Mouse (Mus musculus) midbrain, postnatal 0 days (tissue): ENCODE data around the gene Ucn. TPM values are rescaled to one million over a fixed set of nuclear protein-coding genes. Genes with fewer than 3 reads are reported as not detected.

Experiments used
- ATAC-seq: fragments of 200-750 bp; cut with Nextera tagmentation; 2 replicates; pipeline ENCODE4 v1.8.0; 2017; ENCODE audit warnings: moderate number of reproducible peaks, mild to moderate bottlenecking, moderate TSS enrichment, moderate library complexity; ENCODE audit not compliant: low FRiP score
- DNase-seq: peaks from one replicate; pipeline ENCODE4 v3.0.0-alpha.2; 2015; ENCODE audit warnings: low spot score
- H3K27ac ChIP-seq: fragments of 300-500 bp; sonication (generic); 2 replicates; pipeline ENCODE4 v1.5.1; 2014; ENCODE audit warnings: low read depth, mild to moderate bottlenecking, low read length, mixed read lengths
- H3K27me3 ChIP-seq: fragments of 300-500 bp; sonication (generic); 2 replicates; pipeline ENCODE4 v1.6.1; 2014; ENCODE audit warnings: low read length, control low read depth, mixed read lengths; ENCODE audit not compliant: insufficient read depth
- H3K36me3 ChIP-seq: fragments of 300-500 bp; sonication (generic); 2 replicates; pipeline ENCODE4 v1.6.1; 2014; ENCODE audit warnings: low read length, control low read depth, mixed read lengths; ENCODE audit not compliant: insufficient read depth
- H3K4me1 ChIP-seq: fragments of 300-500 bp; sonication (generic); 2 replicates; pipeline ENCODE4 v1.6.1; 2014; ENCODE audit warnings: mild to moderate bottlenecking, control low read depth, antibody characterized with exemption, low read length, mixed read lengths; ENCODE audit not compliant: insufficient read depth
- H3K4me2 ChIP-seq: fragments of 300-500 bp; sonication (generic); 2 replicates; pipeline ENCODE4 v1.6.1; 2014; ENCODE audit warnings: low read depth, mild to moderate bottlenecking, low read length, mixed read lengths; ENCODE audit not compliant: poor library complexity, severe bottlenecking
- H3K4me3 ChIP-seq: fragments of 300-500 bp; sonication (generic); 2 replicates; pipeline ENCODE4 v1.5.1; 2014; ENCODE audit warnings: low read depth, mild to moderate bottlenecking, low read length, moderate library complexity
- H3K9ac ChIP-seq: fragments of 300-500 bp; sonication (generic); replicated peaks from 2 replicates; pipeline ENCODE4 v1.6.1; 2014; ENCODE audit warnings: mild to moderate bottlenecking, low read length, moderate library complexity, mixed read lengths; ENCODE audit not compliant: poor library complexity, severe bottlenecking
- H3K9me3 ChIP-seq: fragments of 300-500 bp; sonication (generic); 2 replicates; pipeline ENCODE4 v1.6.1; 2016; ENCODE audit warnings: low read length, control low read depth
- CTCF ChIP-seq: IDR thresholded peaks from 2 replicates; pipeline ENCODE4 v1.5.1; 2016; ENCODE audit warnings: antibody characterized with exemption, mild to moderate bottlenecking
- WGBS: fragments of 180-500 bp; shearing (Covaris S2); extraction: QIAGEN DNeasy Blood & Tissue Kit; methylation state at CpG from one replicate; pipeline ENCODE4 v1.1.7; 2014; 5-methylcytosine and 5-hydroxymethylcytosine counted together
- polyA plus RNA-seq: library from polyadenylated mRNA; unstranded; fragments of >200 nt; fragmentation: Nextera tagmentation; extraction: Ambion mirVana; gene quantifications from 2 replicates; pipeline ENCODE4 v1.2.1, GENCODE M21; 2015
- total RNA-seq: library from RNA; depleted of rRNA; stranded (reverse); fragments of >200 nt; gene quantifications from 2 replicates; pipeline ENCODE4 v1.2.3, GENCODE M21; 2014; rRNA removed

Ucn gene
- not detected in 2 replicates for total RNA-seq
- not detected in 2 replicates for polyA plus RNA-seq

DNA sequence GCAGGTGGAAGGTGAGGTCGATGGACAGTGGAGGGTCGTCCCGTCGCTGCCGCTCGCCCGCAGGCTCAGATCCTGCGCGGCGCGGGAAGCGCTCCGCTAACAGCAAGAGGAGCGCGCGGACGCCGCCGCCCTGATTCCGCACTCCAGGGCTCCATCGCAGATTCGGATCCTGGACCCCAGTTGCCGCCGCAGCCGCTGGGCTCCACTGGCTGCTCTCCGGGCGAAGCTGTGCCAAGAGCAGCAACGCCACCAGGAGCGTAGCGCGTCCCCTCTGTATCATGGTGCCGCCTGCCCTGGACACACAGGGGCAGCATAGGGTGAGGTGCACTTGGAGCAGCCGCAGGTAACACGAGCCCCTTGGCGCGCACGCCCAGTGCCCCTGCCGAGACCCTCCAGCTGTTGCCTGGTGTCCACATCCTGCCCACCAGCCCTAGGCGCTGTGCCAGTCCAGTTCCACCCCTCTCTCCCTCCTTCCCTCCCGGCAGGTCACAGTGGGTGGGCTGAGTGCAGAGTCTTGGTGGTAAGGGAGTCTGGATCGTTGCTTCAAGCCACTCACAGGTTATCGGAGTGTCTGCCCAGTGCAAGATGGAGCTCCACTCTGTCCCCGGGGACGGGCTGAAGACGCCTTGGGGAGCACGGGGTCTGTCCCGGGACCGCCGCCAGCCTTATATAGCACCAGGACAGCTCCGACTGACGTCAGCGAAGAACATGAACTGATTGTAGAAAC, at the start of gene Ucn:
TSS of gene Ucn (minus strand) at position 589 of the 727 bp plus-strand sequence.
- Histone ChIP-seq H3K27ac (no peak within 1 kb of the TSS), H3K9ac (no peak within 1 kb of the TSS), H3K4me3 (peak within 1 kb of the TSS; percentile 36), H3K27me3 (peaks cover 44% of the 10 kb centered on the region), H3K4me1 (peaks cover 12% of the 10 kb centered on the region; the same call in 1 of the 2 replicates), H3K36me3 (0 out of 2 replicates have a peak, but pooled peaks cover 2% of the 10 kb centered on the region), H3K4me2 (peak within 1 kb of the TSS; percentile 64), H3K9me3 (no peaks in the 10 kb centered on the region)
- WGBS: 2% methylated on average over 52 of the region's 52 CpGs
- ATAC-seq (0 out of 2 replicates have a peak, but pooled peaks have one; percentile 18), DNase-seq (no peak)
- 0 out of 2 replicates have a peak, but pooled peaks have one; percentile 12 for TF ChIP-seq CTCF

DNA sequence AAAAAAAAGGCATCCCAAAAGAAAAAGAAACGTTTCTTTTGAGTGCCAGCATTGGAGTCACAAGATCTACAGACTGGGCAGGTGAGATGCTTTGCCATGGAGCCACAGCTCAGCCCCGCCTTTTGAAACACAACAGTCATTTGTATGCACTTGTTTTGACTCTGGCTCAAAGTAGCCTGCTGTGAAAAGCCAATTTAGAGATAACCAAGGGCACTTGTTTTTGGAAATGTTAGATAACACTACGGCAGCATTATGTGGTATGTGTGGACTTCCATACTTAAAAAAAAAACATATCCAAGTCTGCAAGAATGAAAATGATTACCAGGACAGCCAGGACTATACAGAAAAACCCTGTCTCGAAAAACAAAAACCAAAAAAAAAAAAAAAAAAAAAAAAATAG, 45.0 kb upstream of the Ucn start:
- TF ChIP-seq CTCF: no peak
- Histone ChIP-seq H3K27me3 (no peaks in the 10 kb centered on the region), H3K9me3 (no peaks in the 10 kb centered on the region), H3K9ac (no peak overlapping the region), H3K27ac (no peak overlapping the region), H3K4me1 (0 out of 2 replicates have a peak, but pooled peaks cover 4% of the 10 kb centered on the region), H3K4me3 (no peak overlapping the region), H3K4me2 (no peak overlapping the region), H3K36me3 (peaks cover 18% of the 10 kb centered on the region)
- 55% methylated on average over 4 of the region's 4 CpGs for WGBS
- no peak for DNase-seq
- ATAC-seq: no peak

DNA sequence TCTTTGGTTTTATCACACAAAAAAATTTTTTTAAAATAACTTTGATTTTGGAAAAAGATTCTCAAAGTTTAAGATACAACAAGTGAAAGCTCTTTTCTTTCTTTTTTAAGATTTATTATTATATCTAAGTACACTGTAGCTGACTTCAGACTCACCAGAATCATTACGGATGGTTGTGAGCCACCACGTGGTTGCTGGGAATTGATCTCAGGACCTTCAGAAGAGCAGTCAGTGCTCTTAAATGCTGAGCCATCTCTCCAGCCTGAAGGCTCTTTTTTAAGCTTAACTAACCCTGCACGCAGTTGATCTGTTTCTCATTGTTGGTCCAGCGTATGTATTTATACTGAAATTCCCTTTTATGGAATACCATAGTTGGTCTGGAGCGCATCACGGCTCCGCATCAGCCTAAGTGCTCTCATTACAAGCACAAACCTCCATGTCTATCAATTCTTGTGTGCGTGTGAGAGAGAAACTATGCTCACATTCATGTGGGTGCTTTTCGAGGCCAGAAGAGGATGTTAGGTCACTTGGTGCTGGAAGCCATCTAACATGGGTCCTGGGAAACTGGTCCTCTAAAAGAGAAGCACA, 42.6 kb upstream of the Ucn start:
- ATAC-seq: no peak
- H3K27ac ChIP-seq: no peak overlapping the region
- no peak overlapping the region for H3K9ac ChIP-seq
- no peak overlapping the region for H3K4me2 ChIP-seq
- H3K9me3 ChIP-seq: no peaks in the 10 kb centered on the region
- no peak for TF ChIP-seq CTCF
- H3K4me1 ChIP-seq: 0 out of 2 replicates have a peak, but pooled peaks cover 4% of the 10 kb centered on the region
- H3K4me3 ChIP-seq: no peak overlapping the region
- 94% methylated on average over 9 of the region's 9 CpGs for WGBS
- DNase-seq: no peak
- no peaks in the 10 kb centered on the region for H3K36me3 ChIP-seq
- H3K27me3 ChIP-seq: no peaks in the 10 kb centered on the region

DNA sequence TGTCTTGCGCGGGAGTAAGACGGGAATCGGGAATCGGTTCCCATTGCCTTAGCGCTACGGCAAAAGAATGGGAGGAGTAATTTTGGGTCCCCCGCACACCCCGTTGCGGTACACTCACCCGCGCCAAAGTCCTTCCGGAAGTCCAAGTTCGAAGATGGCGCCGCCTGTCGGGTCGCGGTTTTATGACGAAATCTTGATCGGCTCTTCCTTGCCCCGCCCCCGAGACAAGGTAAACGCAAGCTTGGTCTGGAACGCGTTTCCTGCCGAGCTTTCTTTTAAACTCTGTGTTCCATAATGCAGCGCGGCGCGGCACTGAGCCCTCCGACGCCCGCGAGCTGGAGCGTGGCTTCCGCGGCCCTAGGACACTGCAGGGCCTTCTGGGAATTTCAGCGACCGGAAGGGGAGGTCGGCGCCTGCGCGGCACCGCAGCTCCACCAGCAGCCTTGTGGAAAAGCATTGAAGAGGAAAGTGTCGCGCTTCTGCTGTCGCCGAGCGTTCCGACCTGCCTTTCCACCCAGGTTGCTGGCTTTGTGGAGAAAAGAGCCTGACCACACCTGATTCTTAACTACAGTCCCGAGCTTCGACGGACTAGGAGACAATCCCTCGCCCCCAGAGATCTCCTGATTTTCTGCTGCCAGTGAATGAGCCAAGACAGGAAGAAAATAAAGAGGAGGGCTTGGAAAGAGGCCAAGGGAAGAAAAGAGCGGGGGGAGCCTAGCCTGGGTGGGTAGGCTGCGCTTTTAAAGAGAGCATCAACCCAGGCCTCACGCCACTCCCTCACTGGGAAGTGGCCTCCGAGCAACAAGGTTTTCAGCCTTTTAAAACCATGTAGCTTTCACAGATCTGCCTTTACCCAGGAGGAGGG, 41.4 kb upstream of the Ucn start, which contains the start of the genes Gm29609 and Gtf3c2:
TSS of gene Gm29609 (minus strand) at position 146 of the 865 bp plus-strand sequence.
TSS of gene Gtf3c2 (minus strand) at position 379 of the 865 bp plus-strand sequence.
- peak; percentile 46 for TF ChIP-seq CTCF
- Histone ChIP-seq H3K9me3 (no peaks in the 10 kb centered on the region), H3K36me3 (no peaks in the 10 kb centered on the region), H3K27me3 (no peaks in the 10 kb centered on the region), H3K4me1 (0 out of 2 replicates have a peak, but pooled peaks cover 4% of the 10 kb centered on the region), H3K4me2 (peak within 1 kb of the TSS; percentile 87), H3K9ac (peak within 1 kb of the TSS; percentile 86), H3K4me3 (peak within 1 kb of the TSS; percentile 86), H3K27ac (peak within 1 kb of the TSS; percentile 97)
- under 1% methylated on average over 59 of the region's 59 CpGs for WGBS
- DNase-seq (peak; percentile 99), ATAC-seq (peak; percentile 98)

DNA sequence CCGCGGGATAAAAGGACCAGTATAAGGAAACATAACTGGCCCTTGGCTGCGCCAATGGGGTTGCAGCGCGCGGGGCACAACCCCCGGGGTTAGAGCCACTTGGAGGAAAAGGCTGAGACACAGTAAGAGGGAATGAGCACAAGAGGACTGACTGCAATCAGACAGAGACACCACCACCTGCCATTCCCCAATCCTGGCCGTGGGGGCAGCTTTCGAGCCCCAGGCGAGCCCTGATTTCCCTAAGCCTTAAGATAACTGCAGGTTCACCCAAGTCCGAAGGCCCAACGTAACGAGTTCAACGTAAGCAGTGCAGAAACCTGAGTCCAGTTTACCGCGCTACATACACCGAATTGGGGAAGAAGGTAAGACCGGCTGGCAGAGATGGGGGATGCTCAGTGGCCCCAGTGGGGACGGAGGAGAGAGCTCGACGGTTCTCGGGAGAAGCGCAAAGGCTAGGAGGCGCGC, 40.7 kb upstream of the Ucn start:
- Histone ChIP-seq H3K27ac (peak overlapping the region; percentile 97), H3K27me3 (no peaks in the 10 kb centered on the region), H3K4me3 (peak overlapping the region; percentile 86), H3K36me3 (peaks cover 1% of the 10 kb centered on the region; the same call in 1 of the 2 replicates), H3K4me1 (0 out of 2 replicates have a peak, but pooled peaks cover 4% of the 10 kb centered on the region), H3K4me2 (peak overlapping the region; percentile 87), H3K9ac (peak overlapping the region; percentile 86), H3K9me3 (no peaks in the 10 kb centered on the region)
- no peak; the same call in 1 of the 2 replicates for TF ChIP-seq CTCF
- WGBS: under 1% methylated on average over 25 of the region's 25 CpGs
- DNase-seq (peak; percentile 38), ATAC-seq (peak; percentile 66)
